Mouse (Mus musculus): ENCODE results near the gene Vmn2r83.

Gene Vmn2r83

GRCm38 (mm10) chr10:79540746-79541145, 72.2 kb downstream of the Vmn2r83 start:
- Histone ChIP-seq H3K4me3 (replicated peaks; ENCODE audit: low read length) (peak overlapping the region; percentile 66), H3K9me3 (ENCODE audit: low read length) (peaks cover 12% of the 10 kb centered on the region), H3K36me3 (ENCODE audit: insufficient read depth, low read length) (peaks cover 78% of the 10 kb centered on the region), H3K4me1 (replicated peaks; ENCODE audit: low read depth, low read length) (peaks cover 30% of the 10 kb centered on the region), H3K27me3 (ENCODE audit: insufficient read depth, low read length) (peaks cover 7% of the 10 kb centered on the region)
- TF ChIP-seq POU5F1 (IDR thresholded peaks at IDR 0.05; ENCODE audit: borderline replicate concordance, low read length) (no peak), CTCF (conservative IDR thresholded peaks at IDR 0.05; ENCODE audit: low read length) (no peak), NANOG (IDR thresholded peaks at IDR 0.05; ENCODE audit: borderline replicate concordance, low read length) (no peak)

GRCm38 (mm10) chr10:79541522-79541921, 73.0 kb downstream of the Vmn2r83 start:
- H3K9me3 ChIP-seq (ENCODE audit: low read length), result peaks cover 12% of the 10 kb centered on the region
- H3K4me1 ChIP-seq (replicated peaks; ENCODE audit: low read depth, low read length), result peaks cover 30% of the 10 kb centered on the region
- H3K36me3 ChIP-seq (ENCODE audit: insufficient read depth, low read length), result peaks cover 86% of the 10 kb centered on the region
- H3K27me3 ChIP-seq (ENCODE audit: insufficient read depth, low read length), result no peaks in the 10 kb centered on the region
- no peak for TF ChIP-seq CTCF (conservative IDR thresholded peaks at IDR 0.05; ENCODE audit: low read length)
- no peak for TF ChIP-seq POU5F1 (IDR thresholded peaks at IDR 0.05; ENCODE audit: borderline replicate concordance, low read length)
- no peak for TF ChIP-seq NANOG (IDR thresholded peaks at IDR 0.05; ENCODE audit: borderline replicate concordance, low read length)
- no peak overlapping the region for H3K4me3 ChIP-seq (replicated peaks; ENCODE audit: low read length)

DNA sequence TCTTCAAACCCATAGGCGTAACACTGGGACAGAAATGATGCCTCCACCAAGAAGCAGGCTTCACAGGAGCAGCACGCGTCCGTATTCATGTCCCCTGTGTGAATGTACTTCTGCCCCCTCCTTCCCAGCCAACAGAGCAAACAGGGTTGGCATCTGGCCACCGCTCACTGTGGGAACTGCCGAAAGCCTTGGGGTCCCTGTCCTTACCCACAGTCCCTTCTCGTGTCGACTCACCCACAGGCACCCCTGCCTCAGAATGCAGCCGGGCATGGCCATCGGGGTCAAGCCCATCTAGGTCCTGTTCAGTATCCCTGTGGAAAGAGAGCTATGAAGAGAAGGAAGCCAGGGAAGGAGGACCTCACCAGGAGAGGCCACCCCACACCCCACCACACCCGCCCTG, 73.6 kb downstream of the Vmn2r83 start:
- H3K4me1 ChIP-seq (replicated peaks; ENCODE audit: low read depth, low read length), result peaks cover 31% of the 10 kb centered on the region
- no peak overlapping the region for H3K4me3 ChIP-seq (replicated peaks; ENCODE audit: low read length)
- H3K36me3 ChIP-seq (ENCODE audit: insufficient read depth, low read length), result peaks cover 93% of the 10 kb centered on the region
- H3K27me3 ChIP-seq (ENCODE audit: insufficient read depth, low read length), result no peaks in the 10 kb centered on the region
- H3K9me3 ChIP-seq (ENCODE audit: low read length), result peaks cover 12% of the 10 kb centered on the region
- TF ChIP-seq POU5F1 (IDR thresholded peaks at IDR 0.05; ENCODE audit: borderline replicate concordance, low read length), result no peak
- no peak for TF ChIP-seq CTCF (conservative IDR thresholded peaks at IDR 0.05; ENCODE audit: low read length)
- TF ChIP-seq NANOG (IDR thresholded peaks at IDR 0.05; ENCODE audit: borderline replicate concordance, low read length), result no peak

Data from E14TG2a.4 (cell line).